Mouse (Mus musculus): Measurements from ENCODE around the gene Iffo1. TPM values are rescaled to one million over a fixed set of nuclear protein-coding genes. Genes with fewer than 3 reads are reported as not detected.

Iffo1 gene
- polyA plus RNA-seq, 1 experiment from 2014 or later: 6.6 TPM

- Histone ChIP-seq H3K4me1 (peaks cover 59% of the 10 kb centered on the region), H3K4me2 (peak overlapping the region; percentile 94), H3K36me3 (peaks cover 55% of the 10 kb centered on the region), H3K9ac (peak overlapping the region; percentile 88), H3K27ac (peak overlapping the region; percentile 82), H3K27me3 (replicated peaks) (no peaks in the 10 kb centered on the region), H3K9me3 (replicated peaks) (no peaks in the 10 kb centered on the region), H3K4me3 (peak overlapping the region; percentile 83)
- peak; percentile 76 for ATAC-seq
- 2% methylated on average over 35 of the region's 35 CpGs for WGBS (ENCODE audit: insufficient replicate concordance)
Measured at GRCm38 (mm10) chr6:125145479-125145951, 474 bp downstream of the Iffo1 start.

- Histone ChIP-seq H3K9me3 (replicated peaks) (no peaks in the 10 kb centered on the region), H3K4me1 (peaks cover 60% of the 10 kb centered on the region), H3K27ac (peak overlapping the region; percentile 82; the same call in 1 of the 2 replicates), H3K36me3 (peaks cover 55% of the 10 kb centered on the region), H3K4me3 (peak overlapping the region; percentile 83), H3K9ac (peak overlapping the region; percentile 88), H3K4me2 (peak overlapping the region; percentile 94), H3K27me3 (replicated peaks) (no peaks in the 10 kb centered on the region)
- WGBS (ENCODE audit: insufficient replicate concordance): 55% methylated on average over 7 of the region's 7 CpGs
- ATAC-seq: no peak
Measured at GRCm38 (mm10) chr6:125146148-125146547, 1.1 kb downstream of the Iffo1 start.

- peaks cover 54% of the 10 kb centered on the region for H3K36me3 ChIP-seq
- peak overlapping the region; percentile 83 for H3K4me3 ChIP-seq
- no peak for ATAC-seq
- WGBS (ENCODE audit: insufficient replicate concordance): 43% methylated on average over 4 of the region's 4 CpGs
- no peak overlapping the region for H3K27ac ChIP-seq
- H3K4me1 ChIP-seq: peaks cover 67% of the 10 kb centered on the region
- no peaks in the 10 kb centered on the region for H3K9me3 ChIP-seq (replicated peaks)
- H3K9ac ChIP-seq: peak overlapping the region; percentile 88; the same call in 1 of the 2 replicates
- peak overlapping the region; percentile 94 for H3K4me2 ChIP-seq
- no peaks in the 10 kb centered on the region for H3K27me3 ChIP-seq (replicated peaks)
Measured at GRCm38 (mm10) chr6:125146797-125147196, 1.8 kb downstream of the Iffo1 start.

GRCm38 (mm10) chr6:125147329-125147728 is 2.3 kb downstream of the Iffo1 start:
- 66% methylated on average over 10 of the region's 10 CpGs for WGBS (ENCODE audit: insufficient replicate concordance)
- no peaks in the 10 kb centered on the region for H3K9me3 ChIP-seq (replicated peaks)
- no peaks in the 10 kb centered on the region for H3K27me3 ChIP-seq (replicated peaks)
- no peak for ATAC-seq
- H3K9ac ChIP-seq: no peak overlapping the region
- peak overlapping the region; percentile 94 for H3K4me2 ChIP-seq
- no peak overlapping the region for H3K27ac ChIP-seq
- peaks cover 53% of the 10 kb centered on the region for H3K36me3 ChIP-seq
- H3K4me1 ChIP-seq: peaks cover 72% of the 10 kb centered on the region
- H3K4me3 ChIP-seq: 0 out of 2 replicates have a peak overlapping the region, but pooled peaks have one; percentile 83

GRCm38 (mm10) chr6:125148251-125148925 is 3.3 kb downstream of the Iffo1 start:
- H3K4me1 ChIP-seq: peaks cover 83% of the 10 kb centered on the region
- H3K9ac ChIP-seq: peak overlapping the region; percentile 15; the same call in 1 of the 2 replicates
- ATAC-seq: no peak
- no peaks in the 10 kb centered on the region for H3K27me3 ChIP-seq (replicated peaks)
- 39% methylated on average over 18 of the region's 18 CpGs for WGBS (ENCODE audit: insufficient replicate concordance)
- H3K9me3 ChIP-seq (replicated peaks): no peaks in the 10 kb centered on the region
- peak overlapping the region; percentile 70 for H3K27ac ChIP-seq
- peak overlapping the region; percentile 27 for H3K4me2 ChIP-seq
- peaks cover 54% of the 10 kb centered on the region for H3K36me3 ChIP-seq
- H3K4me3 ChIP-seq: no peak overlapping the region

- Histone ChIP-seq H3K4me3 (no peak overlapping the region), H3K27me3 (replicated peaks) (no peaks in the 10 kb centered on the region), H3K4me2 (peak overlapping the region; percentile 27; the same call in 1 of the 2 replicates), H3K4me1 (peaks cover 86% of the 10 kb centered on the region), H3K27ac (peak overlapping the region; percentile 70), H3K9ac (peak overlapping the region; percentile 15; the same call in 1 of the 2 replicates), H3K9me3 (replicated peaks) (no peaks in the 10 kb centered on the region), H3K36me3 (peaks cover 54% of the 10 kb centered on the region)
- WGBS (ENCODE audit: insufficient replicate concordance): 68% methylated on average over 16 of the region's 16 CpGs
- no peak for ATAC-seq
Measured at GRCm38 (mm10) chr6:125148926-125149568, 4.0 kb downstream of the Iffo1 start.

- no peak overlapping the region for H3K4me3 ChIP-seq
Measured at GRCm38 (mm10) chr6:125149569-125149950, 4.5 kb downstream of the Iffo1 start.

GRCm38 (mm10) chr6:125152212-125153017 is 7.4 kb downstream of the Iffo1 start:
- Histone ChIP-seq H3K4me1 (peaks cover 85% of the 10 kb centered on the region), H3K36me3 (peaks cover 71% of the 10 kb centered on the region), H3K4me3 (peak overlapping the region; percentile 4; the same call in 1 of the 2 replicates), H3K4me2 (peak overlapping the region; percentile 38), H3K27me3 (replicated peaks) (no peaks in the 10 kb centered on the region), H3K9me3 (replicated peaks) (no peaks in the 10 kb centered on the region), H3K9ac (peak overlapping the region; percentile 40; the same call in 1 of the 2 replicates), H3K27ac (peak overlapping the region; percentile 41; the same call in 1 of the 2 replicates)
- ATAC-seq: peak; percentile 55
- 23% methylated on average over 22 of the region's 22 CpGs for WGBS (ENCODE audit: insufficient replicate concordance)

More at GRCm38 (mm10) chr6:125149569-125149950, 4.5 kb downstream of the Iffo1 start:
- Histone ChIP-seq H3K9ac (no peak overlapping the region), H3K36me3 (peaks cover 53% of the 10 kb centered on the region), H3K4me2 (0 out of 2 replicates have a peak overlapping the region, but pooled peaks have one; percentile 27), H3K9me3 (replicated peaks) (no peaks in the 10 kb centered on the region), H3K4me1 (peaks cover 85% of the 10 kb centered on the region), H3K27ac (0 out of 2 replicates have a peak overlapping the region, but pooled peaks have one; percentile 70), H3K27me3 (replicated peaks) (no peaks in the 10 kb centered on the region)
- ATAC-seq: no peak
- 75% methylated on average over 7 of the region's 7 CpGs for WGBS (ENCODE audit: insufficient replicate concordance)

- Histone ChIP-seq H3K27me3 (replicated peaks) (no peaks in the 10 kb centered on the region), H3K4me3 (no peak overlapping the region), H3K27ac (peak overlapping the region; percentile 41; the same call in 1 of the 2 replicates), H3K4me2 (peak overlapping the region; percentile 38; the same call in 1 of the 2 replicates), H3K9me3 (replicated peaks) (no peaks in the 10 kb centered on the region), H3K36me3 (peaks cover 77% of the 10 kb centered on the region), H3K4me1 (peaks cover 84% of the 10 kb centered on the region), H3K9ac (peak overlapping the region; percentile 40; the same call in 1 of the 2 replicates)
- ATAC-seq: no peak; the same call in 1 of the 2 replicates
- WGBS (ENCODE audit: insufficient replicate concordance): 54% methylated on average over 5 of the region's 5 CpGs
Measured at GRCm38 (mm10) chr6:125153018-125153389, 8.0 kb downstream of the Iffo1 start.

- Histone ChIP-seq H3K4me3 (no peak overlapping the region), H3K36me3 (peaks cover 80% of the 10 kb centered on the region), H3K9ac (no peak overlapping the region), H3K4me2 (no peak overlapping the region), H3K4me1 (peaks cover 79% of the 10 kb centered on the region), H3K27me3 (replicated peaks) (no peaks in the 10 kb centered on the region), H3K9me3 (replicated peaks) (no peaks in the 10 kb centered on the region), H3K27ac (peak overlapping the region; percentile 10; the same call in 1 of the 2 replicates)
- WGBS (ENCODE audit: insufficient replicate concordance): 73% methylated on average over 4 of the region's 4 CpGs
- ATAC-seq: no peak
Measured at GRCm38 (mm10) chr6:125153682-125154081, 8.6 kb downstream of the Iffo1 start.

- Histone ChIP-seq H3K4me3 (no peak overlapping the region), H3K4me1 (peaks cover 79% of the 10 kb centered on the region)
- no peak for ATAC-seq
Measured at GRCm38 (mm10) chr6:125154550-125154949, 9.5 kb downstream of the Iffo1 start.

More at GRCm38 (mm10) chr6:125154550-125154949, 9.5 kb downstream of the Iffo1 start:
- Histone ChIP-seq H3K27ac (no peak overlapping the region), H3K27me3 (replicated peaks) (no peaks in the 10 kb centered on the region), H3K9me3 (replicated peaks) (no peaks in the 10 kb centered on the region), H3K36me3 (peaks cover 80% of the 10 kb centered on the region), H3K9ac (no peak overlapping the region), H3K4me2 (no peak overlapping the region)

Data from liver, embryonic 12.5 days (tissue).